Mouse (Mus musculus): ENCODE results near the gene Kcna2.

Kcna2 gene

GRCm38 (mm10) chr3:107100811-107101455 is at the start of gene Kcna2:
TSS of gene Kcna2 (plus strand) at chr3:107101146.
- peak; percentile 34 for DNase-seq

GRCm38 (mm10) chr3:107061468-107061867 is 39.5 kb upstream of the Kcna2 start:
- no peak for DNase-seq

GRCm38 (mm10) chr3:107062771-107063170 is 38.2 kb upstream of the Kcna2 start:
- no peak for DNase-seq

- DNase-seq, result no peak
Measured at GRCm38 (mm10) chr3:107065510-107066095, 35.3 kb upstream of the Kcna2 start.

GRCm38 (mm10) chr3:107066165-107066850 is 34.6 kb upstream of the Kcna2 start:
- no peak for DNase-seq

GRCm38 (mm10) chr3:107067245-107067644 is 33.7 kb upstream of the Kcna2 start:
- DNase-seq, result no peak

GRCm38 (mm10) chr3:107073863-107074262 is 27.1 kb upstream of the Kcna2 start:
- DNase-seq, result peak; percentile 72

- DNase-seq, result no peak
Measured at GRCm38 (mm10) chr3:107075705-107076104, 25.2 kb upstream of the Kcna2 start.

GRCm38 (mm10) chr3:107076658-107077057 is 24.3 kb upstream of the Kcna2 start:
- DNase-seq, result peak; percentile 60

- DNase-seq, result no peak
Measured at GRCm38 (mm10) chr3:107077101-107077500, 23.8 kb upstream of the Kcna2 start.

- DNase-seq, result peak; percentile 79
Measured at GRCm38 (mm10) chr3:107080803-107081202, 20.1 kb upstream of the Kcna2 start.

- no peak for DNase-seq
Measured at GRCm38 (mm10) chr3:107081227-107081626, 19.7 kb upstream of the Kcna2 start.

- no peak for DNase-seq
Measured at GRCm38 (mm10) chr3:107084586-107084985, 16.4 kb upstream of the Kcna2 start.

GRCm38 (mm10) chr3:107087410-107087809 is 13.5 kb upstream of the Kcna2 start:
- DNase-seq, result peak; percentile 14

GRCm38 (mm10) chr3:107088820-107089219 is 12.1 kb upstream of the Kcna2 start:
- DNase-seq, result no peak

GRCm38 (mm10) chr3:107089475-107089874 is 11.5 kb upstream of the Kcna2 start:
- DNase-seq, result peak; percentile 64

- peak; percentile 89 for DNase-seq
Measured at GRCm38 (mm10) chr3:107090001-107090400, 10.9 kb upstream of the Kcna2 start.

GRCm38 (mm10) chr3:107090403-107091150 is 10.4 kb upstream of the Kcna2 start:
- DNase-seq, result peak; percentile 75

- peak; percentile 68 for DNase-seq
Measured at GRCm38 (mm10) chr3:107094028-107094427, 6.9 kb upstream of the Kcna2 start.

GRCm38 (mm10) chr3:107096269-107096731 is 4.6 kb upstream of the Kcna2 start:
- no peak for DNase-seq

- DNase-seq, result peak; percentile 28
Measured at GRCm38 (mm10) chr3:107099866-107100265, 1.1 kb upstream of the Kcna2 start.

- DNase-seq, result peak; percentile 12
Measured at GRCm38 (mm10) chr3:107101456-107101786, 475 bp downstream of the Kcna2 start.
